Mouse (Mus musculus): ENCODE measurements around the gene Tnfaip2. TPM values are rescaled to one million over a fixed set of nuclear protein-coding genes. Genes with fewer than 3 reads are reported as not detected.
A peak's percentile ranks its signal among the peaks of the same experiment; 100 is the strongest.

Tnfaip2 gene
- polyA plus RNA-seq, 1 experiment from 2014 or later, result 46.7 TPM

DNA sequence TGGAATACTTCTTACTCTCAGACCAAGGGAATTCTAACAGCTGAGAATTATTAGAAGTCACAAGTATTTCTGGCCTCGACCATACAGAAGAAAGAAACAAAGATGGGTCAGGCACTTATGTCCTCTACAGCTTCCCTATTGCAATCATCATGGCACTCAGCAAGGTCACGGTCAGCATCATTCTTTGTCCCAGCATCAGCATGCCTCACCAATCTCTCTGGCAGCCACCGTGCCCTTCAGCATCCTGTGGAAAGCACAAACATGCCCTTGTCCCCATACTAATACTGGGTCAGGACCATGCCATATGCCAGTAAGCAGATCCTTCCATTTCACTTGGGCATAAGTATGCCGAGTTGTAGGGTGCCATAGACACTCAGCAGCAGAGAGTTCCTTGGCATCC lies 52.7 kb downstream of the Tnfaip2 start:
- H3K4me1 ChIP-seq (replicated peaks; ENCODE audit: insufficient read depth, low read length), result no peaks in the 10 kb centered on the region
- no peaks in the 10 kb centered on the region for H3K27me3 ChIP-seq (ENCODE audit: insufficient read depth, low read length)
- no peaks in the 10 kb centered on the region for H3K9me3 ChIP-seq (replicated peaks; ENCODE audit: low read length)
- DNase-seq (ENCODE audit: low spot score) (no peak), ATAC-seq (replicated peaks; ENCODE audit: low FRiP score, low read depth) (no peak)
- H3K27ac ChIP-seq, result no peak overlapping the region
- H3K9ac ChIP-seq (ENCODE audit: low read depth, low read length), result no peak overlapping the region
- WGBS, result 70% methylated on average over 4 of the region's 4 CpGs
- H3K4me2 ChIP-seq (ENCODE audit: low read length), result no peak overlapping the region
- no peaks in the 10 kb centered on the region for H3K36me3 ChIP-seq (ENCODE audit: insufficient read depth, low read length)
- H3K4me3 ChIP-seq (replicated peaks; ENCODE audit: low read depth, low read length), result no peak overlapping the region
- TF ChIP-seq CTCF (IDR thresholded peaks at IDR 0.05; ENCODE audit: low read depth), result no peak

DNA sequence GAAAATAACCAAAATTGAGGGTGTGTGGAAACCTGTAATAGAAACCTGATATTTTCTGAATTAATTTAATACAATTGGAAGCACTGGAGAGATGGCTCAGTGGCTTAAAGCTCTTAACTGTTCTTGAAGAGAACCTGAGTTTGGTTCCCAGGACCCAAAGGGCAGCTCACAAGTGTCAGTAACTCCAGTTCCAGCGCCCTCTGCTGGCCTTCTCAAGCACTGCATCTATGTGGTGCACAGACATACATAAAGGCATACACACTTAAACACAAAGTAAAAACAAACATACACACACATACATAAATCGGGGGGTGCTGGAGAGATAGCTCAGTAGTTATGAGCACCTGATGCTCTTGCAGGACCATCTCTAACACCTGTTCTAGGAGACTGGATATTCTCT lies 54.8 kb downstream of the Tnfaip2 start:
- TF ChIP-seq CTCF (IDR thresholded peaks at IDR 0.05; ENCODE audit: low read depth), result peak; percentile 61
- DNase-seq (ENCODE audit: low spot score), result no peak
- no peak overlapping the region for H3K9ac ChIP-seq (ENCODE audit: low read depth, low read length)
- no peak overlapping the region for H3K27ac ChIP-seq
- H3K9me3 ChIP-seq (replicated peaks; ENCODE audit: low read length), result no peaks in the 10 kb centered on the region
- no peaks in the 10 kb centered on the region for H3K27me3 ChIP-seq (ENCODE audit: insufficient read depth, low read length)
- ATAC-seq (replicated peaks; ENCODE audit: low FRiP score, low read depth), result no peak
- 54% methylated on average over 2 of the region's 2 CpGs for WGBS
- H3K36me3 ChIP-seq (ENCODE audit: insufficient read depth, low read length), result no peaks in the 10 kb centered on the region
- no peaks in the 10 kb centered on the region for H3K4me1 ChIP-seq (replicated peaks; ENCODE audit: insufficient read depth, low read length)
- H3K4me2 ChIP-seq (ENCODE audit: low read length), result no peak overlapping the region
- no peak overlapping the region for H3K4me3 ChIP-seq (replicated peaks; ENCODE audit: low read depth, low read length)

DNA sequence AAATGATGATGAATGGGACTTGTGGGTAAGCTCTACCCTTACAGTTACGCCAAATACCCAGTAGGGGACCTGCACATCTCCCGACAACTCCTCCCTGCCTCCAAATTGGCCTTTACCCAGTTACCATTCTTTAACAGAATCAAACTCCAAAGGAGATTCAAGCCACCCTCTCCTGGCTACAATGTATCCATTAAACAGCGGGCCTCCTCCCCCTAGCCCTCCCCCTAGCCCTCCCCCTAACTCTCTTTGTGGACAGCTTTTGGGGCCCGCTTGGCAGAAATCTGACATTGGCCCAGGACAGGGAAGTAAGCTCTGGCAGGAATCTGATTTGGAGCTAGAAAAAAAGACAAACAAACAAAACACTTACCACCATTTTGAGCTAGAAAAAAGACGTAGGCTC lies 57.3 kb downstream of the Tnfaip2 start:
- no peaks in the 10 kb centered on the region for H3K36me3 ChIP-seq (ENCODE audit: insufficient read depth, low read length)
- H3K9ac ChIP-seq (ENCODE audit: low read depth, low read length), result no peak overlapping the region
- DNase-seq (ENCODE audit: low spot score) (no peak), ATAC-seq (replicated peaks; ENCODE audit: low FRiP score, low read depth) (no peak)
- no peak for TF ChIP-seq CTCF (IDR thresholded peaks at IDR 0.05; ENCODE audit: low read depth)
- H3K9me3 ChIP-seq (replicated peaks; ENCODE audit: low read length), result no peaks in the 10 kb centered on the region
- no peaks in the 10 kb centered on the region for H3K27me3 ChIP-seq (ENCODE audit: insufficient read depth, low read length)
- no peaks in the 10 kb centered on the region for H3K4me1 ChIP-seq (replicated peaks; ENCODE audit: insufficient read depth, low read length)
- no peak overlapping the region for H3K4me3 ChIP-seq (replicated peaks; ENCODE audit: low read depth, low read length)
- 70% methylated on average over 5 of the region's 5 CpGs for WGBS
- H3K27ac ChIP-seq, result no peak overlapping the region
- no peak overlapping the region for H3K4me2 ChIP-seq (ENCODE audit: low read length)

DNA sequence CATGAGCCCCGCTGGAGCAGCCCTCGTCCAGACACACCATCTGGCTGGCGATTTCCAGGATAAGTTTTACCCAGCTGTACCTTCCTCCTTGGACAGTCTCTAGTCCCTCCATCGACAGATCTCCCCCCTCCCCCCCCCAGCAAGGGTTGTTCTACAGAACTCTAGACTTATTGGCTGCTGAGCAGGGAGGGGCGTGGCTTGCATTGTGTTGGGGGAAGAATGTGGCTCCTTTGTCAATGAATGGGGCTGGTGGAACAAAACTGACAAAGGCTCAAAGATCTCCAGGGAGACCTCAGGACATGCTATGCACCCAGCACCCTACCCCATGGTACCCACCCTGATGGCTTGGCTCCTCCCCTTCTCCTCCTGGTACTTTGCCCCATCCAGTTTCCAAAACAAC lies 58.5 kb downstream of the Tnfaip2 start:
- Histone ChIP-seq H3K4me3 (replicated peaks; ENCODE audit: low read depth, low read length) (no peak overlapping the region), H3K27me3 (ENCODE audit: insufficient read depth, low read length) (no peaks in the 10 kb centered on the region), H3K4me1 (replicated peaks; ENCODE audit: insufficient read depth, low read length) (no peaks in the 10 kb centered on the region), H3K36me3 (ENCODE audit: insufficient read depth, low read length) (no peaks in the 10 kb centered on the region), H3K4me2 (ENCODE audit: low read length) (no peak overlapping the region), H3K9ac (ENCODE audit: low read depth, low read length) (no peak overlapping the region), H3K9me3 (replicated peaks; ENCODE audit: low read length) (no peaks in the 10 kb centered on the region), H3K27ac (no peak overlapping the region)
- ATAC-seq (replicated peaks; ENCODE audit: low FRiP score, low read depth) (0 out of 2 replicates have a peak, but pooled peaks have one; percentile 29), DNase-seq (ENCODE audit: low spot score) (no peak)
- 40% methylated on average over 5 of the region's 5 CpGs for WGBS
- no peak for TF ChIP-seq CTCF (IDR thresholded peaks at IDR 0.05; ENCODE audit: low read depth)

DNA sequence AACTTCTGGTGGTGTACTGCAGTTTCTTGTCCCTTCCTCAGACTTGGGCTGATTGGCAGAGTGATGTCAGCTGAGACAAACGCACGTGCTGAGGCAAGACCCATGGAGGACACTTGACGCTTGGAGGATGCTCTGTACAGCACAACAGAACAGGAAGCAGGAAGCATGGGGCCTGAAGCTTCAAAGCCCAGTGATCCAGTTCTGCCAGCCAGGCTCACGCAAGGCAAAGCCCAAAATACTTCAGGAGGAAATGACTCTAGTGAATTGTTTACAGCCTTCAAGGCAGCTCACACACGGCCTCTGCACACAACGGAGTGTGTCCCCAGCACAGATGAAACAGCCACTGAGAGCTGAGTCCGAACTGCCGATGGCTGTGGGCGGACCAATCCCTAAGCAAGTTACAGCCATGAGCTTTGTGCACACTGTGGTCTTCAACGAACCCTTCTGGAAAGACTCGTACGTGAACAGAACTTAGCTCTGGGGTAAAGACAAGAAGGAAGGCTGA lies 60.8 kb downstream of the Tnfaip2 start:
- H3K9me3 ChIP-seq (replicated peaks; ENCODE audit: low read length), result no peaks in the 10 kb centered on the region
- H3K36me3 ChIP-seq (ENCODE audit: insufficient read depth, low read length), result no peaks in the 10 kb centered on the region
- WGBS, result 67% methylated on average over 12 of the region's 12 CpGs
- H3K4me2 ChIP-seq (ENCODE audit: low read length), result no peak overlapping the region
- no peak overlapping the region for H3K4me3 ChIP-seq (replicated peaks; ENCODE audit: low read depth, low read length)
- ATAC-seq (replicated peaks; ENCODE audit: low FRiP score, low read depth) (no peak), DNase-seq (ENCODE audit: low spot score) (no peak)
- no peak overlapping the region for H3K9ac ChIP-seq (ENCODE audit: low read depth, low read length)
- no peak overlapping the region for H3K27ac ChIP-seq
- H3K27me3 ChIP-seq (ENCODE audit: insufficient read depth, low read length), result no peaks in the 10 kb centered on the region
- no peak for TF ChIP-seq CTCF (IDR thresholded peaks at IDR 0.05; ENCODE audit: low read depth)
- H3K4me1 ChIP-seq (replicated peaks; ENCODE audit: insufficient read depth, low read length), result no peaks in the 10 kb centered on the region

DNA sequence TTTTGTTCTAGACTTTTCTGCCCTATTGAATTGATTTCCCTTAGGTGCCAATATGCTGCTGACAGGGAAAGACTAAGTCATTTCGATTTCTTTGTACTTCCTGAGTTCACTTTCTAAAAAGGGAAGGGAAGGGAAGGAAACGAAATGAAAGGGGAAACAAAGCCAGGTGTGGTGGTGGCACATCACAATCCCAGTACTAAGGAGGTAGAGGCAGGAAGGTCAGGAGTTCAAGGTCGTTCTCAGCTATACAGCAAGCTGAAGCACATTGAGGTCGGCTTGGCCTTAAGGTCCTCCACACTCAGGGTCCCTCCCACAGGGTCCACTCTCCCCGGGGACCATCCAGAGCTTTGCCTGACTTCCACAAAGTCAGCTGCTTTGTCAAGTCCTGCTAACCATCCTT lies 61.3 kb downstream of the Tnfaip2 start:
- no peaks in the 10 kb centered on the region for H3K27me3 ChIP-seq (ENCODE audit: insufficient read depth, low read length)
- no peak overlapping the region for H3K4me3 ChIP-seq (replicated peaks; ENCODE audit: low read depth, low read length)
- no peak overlapping the region for H3K27ac ChIP-seq
- 69% methylated on average over 5 of the region's 5 CpGs for WGBS
- no peak overlapping the region for H3K4me2 ChIP-seq (ENCODE audit: low read length)
- H3K9ac ChIP-seq (ENCODE audit: low read depth, low read length), result no peak overlapping the region
- ATAC-seq (replicated peaks; ENCODE audit: low FRiP score, low read depth) (no peak), DNase-seq (ENCODE audit: low spot score) (no peak)
- no peaks in the 10 kb centered on the region for H3K4me1 ChIP-seq (replicated peaks; ENCODE audit: insufficient read depth, low read length)
- no peak for TF ChIP-seq CTCF (IDR thresholded peaks at IDR 0.05; ENCODE audit: low read depth)
- H3K36me3 ChIP-seq (ENCODE audit: insufficient read depth, low read length), result no peaks in the 10 kb centered on the region
- H3K9me3 ChIP-seq (replicated peaks; ENCODE audit: low read length), result no peaks in the 10 kb centered on the region

Other genes with a start within 250 kb of the Tnfaip2 start
- gene Amn, start 171.4 kb upstream of the Tnfaip2 start, polyA plus RNA-seq (2015; fragmentation: Nextera tagmentation; extraction: Ambion mirVana), result 123 and 145 TPM in 2 replicates
- 27.7 and 31.6 TPM in 2 replicates for gene Cdc42bpb, start 64.8 kb upstream of the Tnfaip2 start, polyA plus RNA-seq (2015; fragmentation: Nextera tagmentation; extraction: Ambion mirVana)
- gene Lbhd2, start 35.7 kb upstream of the Tnfaip2 start, polyA plus RNA-seq (2015; fragmentation: Nextera tagmentation; extraction: Ambion mirVana), result 12.6 and 14.3 TPM in 2 replicates
- 25.4 and 25.9 TPM in 2 replicates for gene Exoc3l4, start 25.5 kb upstream of the Tnfaip2 start, polyA plus RNA-seq (2015; fragmentation: Nextera tagmentation; extraction: Ambion mirVana)
- 97.1 and 109 TPM in 2 replicates for gene Gm266, start 43.4 kb downstream of the Tnfaip2 start, polyA plus RNA-seq (2015; fragmentation: Nextera tagmentation; extraction: Ambion mirVana)
- 673 and 701 TPM in 2 replicates for gene Eif5, start 95.5 kb downstream of the Tnfaip2 start, polyA plus RNA-seq (2015; fragmentation: Nextera tagmentation; extraction: Ambion mirVana)
- 37.9 and 38.6 TPM in 2 replicates for gene Mark3, start 132.1 kb downstream of the Tnfaip2 start, polyA plus RNA-seq (2015; fragmentation: Nextera tagmentation; extraction: Ambion mirVana)
- gene Ckb, start 229.9 kb downstream of the Tnfaip2 start, polyA plus RNA-seq (2015; fragmentation: Nextera tagmentation; extraction: Ambion mirVana), result 135 and 148 TPM in 2 replicates
- gene Trmt61a, start 235.6 kb downstream of the Tnfaip2 start, polyA plus RNA-seq (2015; fragmentation: Nextera tagmentation; extraction: Ambion mirVana), result 6.3 and 6.8 TPM in 2 replicates